Mouse (Mus musculus) lung, embryonic 15.5 days (tissue): ENCODE data around the gene Defb20. TPM values are rescaled to one million over a fixed set of nuclear protein-coding genes. Genes with fewer than 3 reads are reported as not detected.

Experiments
- ATAC-seq: fragments of 200-750 bp; cut with Nextera tagmentation; 2 replicates; pipeline ENCODE4 v1.8.0; 2017; ENCODE audit warnings: moderate number of reproducible peaks, borderline replicate concordance; ENCODE audit not compliant: low FRiP score, low TSS enrichment; ENCODE audit errors: extremely low read depth
- H3K27ac ChIP-seq: fragments of 300-500 bp; sonication (generic); 2 replicates; pipeline ENCODE4 v1.5.1; 2015; ENCODE audit warnings: moderate library complexity, mild to moderate bottlenecking, inconsistent platforms
- H3K27me3 ChIP-seq: fragments of 300-500 bp; sonication (generic); 2 replicates; pipeline ENCODE4 v1.6.1; 2015; ENCODE audit warnings: inconsistent platforms
- H3K36me3 ChIP-seq: fragments of 300-500 bp; sonication (generic); 2 replicates; pipeline ENCODE4 v1.6.1; 2015; ENCODE audit warnings: inconsistent platforms
- H3K4me1 ChIP-seq: fragments of 300-500 bp; sonication (generic); 2 replicates; pipeline ENCODE4 v1.6.1; 2015; ENCODE audit warnings: inconsistent platforms
- H3K4me2 ChIP-seq: fragments of 300-500 bp; sonication (generic); 2 replicates; pipeline ENCODE4 v1.6.1; 2015; ENCODE audit warnings: inconsistent platforms, mild to moderate bottlenecking, moderate library complexity
- H3K4me3 ChIP-seq: fragments of 300-500 bp; sonication (generic); 2 replicates; pipeline ENCODE4 v1.5.1; 2015; ENCODE audit warnings: mild to moderate bottlenecking, inconsistent platforms
- H3K9ac ChIP-seq: fragments of 300-500 bp; sonication (generic); 2 replicates; pipeline ENCODE4 v1.6.1; 2015; ENCODE audit warnings: inconsistent platforms
- H3K9me3 ChIP-seq: fragments of 300-500 bp; sonication (generic); 2 replicates; pipeline ENCODE4 v1.6.1; 2016; ENCODE audit warnings: inconsistent platforms
- WGBS: fragments of 180-500 bp; shearing (Covaris S2); methylation state at CpG from one replicate; pipeline ENCODE4 v1.1.7; 2015; 5-methylcytosine and 5-hydroxymethylcytosine counted together
- polyA plus RNA-seq: library from polyadenylated mRNA; unstranded; fragments of >200 nt; fragmentation: Nextera tagmentation; extraction: Ambion mirVana; gene quantifications from 2 replicates; pipeline ENCODE4 v1.2.1, GENCODE M21; 2015

Gene Defb20
- polyA plus RNA-seq, 1 experiment from 2014 or later = not detected

DNA sequence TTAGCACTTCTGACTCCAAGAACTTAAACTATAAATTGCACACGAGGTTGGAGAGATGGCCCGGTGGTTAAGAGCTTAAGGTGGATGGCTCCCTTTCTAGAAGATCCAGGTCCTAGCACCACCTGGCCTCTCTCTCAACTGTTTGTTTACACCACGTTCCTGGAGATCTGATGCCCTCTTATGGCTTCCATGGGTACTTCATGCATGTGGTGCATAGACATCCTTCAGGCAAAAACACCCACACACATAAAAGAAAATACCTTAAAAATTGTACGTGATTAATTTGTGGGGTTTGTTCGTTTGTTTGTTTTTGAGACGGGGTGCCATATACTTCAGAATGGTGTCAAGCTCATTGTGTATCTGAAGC, 24.0 kb downstream of the Defb20 start:
- WGBS = 73% methylated on average over 6 of the region's 6 CpGs
- H3K4me3 ChIP-seq = no peak overlapping the region
- no peak for ATAC-seq
- H3K4me1 ChIP-seq = no peaks in the 10 kb centered on the region
- H3K27ac ChIP-seq = no peak overlapping the region
- H3K27me3 ChIP-seq = no peaks in the 10 kb centered on the region
- no peaks in the 10 kb centered on the region for H3K36me3 ChIP-seq
- no peak overlapping the region for H3K9ac ChIP-seq
- H3K4me2 ChIP-seq = no peak overlapping the region
- no peaks in the 10 kb centered on the region for H3K9me3 ChIP-seq

DNA sequence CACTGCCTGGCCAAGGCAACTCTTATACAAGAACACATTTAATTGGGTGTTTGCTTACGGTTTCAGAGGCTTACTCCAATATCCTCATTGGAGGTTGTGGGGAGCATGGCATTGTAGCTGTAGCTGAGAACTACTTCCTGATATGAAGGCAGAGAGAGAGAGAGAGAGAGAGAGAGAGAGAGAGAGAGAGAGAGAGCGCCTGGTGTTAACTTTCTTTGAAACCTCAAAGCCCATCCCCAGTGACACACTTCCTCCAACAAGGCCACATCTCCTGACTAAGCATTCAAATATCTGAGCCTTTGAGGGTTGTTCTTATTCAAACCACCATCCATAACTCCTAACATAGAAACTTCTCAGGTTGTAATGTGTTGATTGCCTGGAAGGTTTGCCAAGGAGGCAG, 27.1 kb downstream of the Defb20 start:
- WGBS = 68% methylated on average over 2 of the region's 2 CpGs
- Histone ChIP-seq H3K27me3 (no peaks in the 10 kb centered on the region), H3K9me3 (no peaks in the 10 kb centered on the region), H3K36me3 (no peaks in the 10 kb centered on the region), H3K9ac (no peak overlapping the region), H3K4me3 (no peak overlapping the region), H3K4me1 (no peaks in the 10 kb centered on the region), H3K4me2 (no peak overlapping the region), H3K27ac (no peak overlapping the region)
- ATAC-seq = no peak

DNA sequence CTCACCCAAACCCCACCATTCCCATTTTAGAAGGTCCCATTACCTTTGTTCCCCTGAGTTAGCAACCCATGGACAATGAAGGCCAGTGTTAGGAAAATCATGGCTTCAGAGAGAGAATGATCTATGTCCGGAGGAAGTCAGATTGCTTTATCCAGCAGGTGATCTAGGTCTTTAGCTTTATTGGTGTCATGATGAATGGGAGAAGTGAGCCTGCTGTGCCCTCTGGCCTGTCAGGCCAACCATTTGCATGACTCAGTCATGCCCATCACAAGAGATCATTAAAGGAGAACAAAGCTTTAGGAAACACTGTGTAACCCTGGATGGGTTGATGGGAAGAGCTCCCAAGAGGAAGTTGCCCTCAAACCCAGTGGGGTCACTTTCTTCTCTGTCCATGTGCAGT, 34.7 kb downstream of the Defb20 start, which contains the start of gene Defb26:
Gene Defb26, minus strand, starts transcription at position 101 of the 400 bp plus-strand sequence.
- Histone ChIP-seq H3K27me3 (no peaks in the 10 kb centered on the region), H3K4me3 (no peak within 1 kb of the TSS), H3K27ac (no peak within 1 kb of the TSS), H3K4me2 (no peak within 1 kb of the TSS), H3K9me3 (no peaks in the 10 kb centered on the region), H3K9ac (no peak within 1 kb of the TSS), H3K36me3 (no peaks in the 10 kb centered on the region), H3K4me1 (no peaks in the 10 kb centered on the region)
- WGBS = 93% methylated on average over 1 of the region's 1 CpGs
- ATAC-seq = no peak

DNA sequence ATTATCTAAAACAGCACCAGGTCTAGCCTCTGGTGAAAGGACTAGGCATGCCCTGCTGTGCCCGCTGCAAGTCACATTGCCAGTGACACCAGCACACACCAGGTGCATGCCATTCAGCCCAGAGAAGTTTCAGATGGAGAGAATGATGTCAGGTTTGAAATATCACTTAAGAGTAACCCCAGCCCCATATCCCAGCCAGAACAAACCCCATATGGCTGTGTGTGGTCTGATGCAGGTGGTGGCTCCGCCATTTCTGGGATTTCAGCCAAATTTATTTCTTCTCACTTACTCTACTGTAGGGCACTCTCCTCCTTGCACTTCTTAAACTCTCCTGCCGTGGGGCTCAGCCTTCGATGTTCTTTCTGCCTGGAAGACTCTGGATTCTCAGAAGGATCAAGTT, 39.2 kb downstream of the Defb20 start:
- WGBS = 42% methylated on average over 4 of the region's 4 CpGs
- no peak for ATAC-seq

DNA sequence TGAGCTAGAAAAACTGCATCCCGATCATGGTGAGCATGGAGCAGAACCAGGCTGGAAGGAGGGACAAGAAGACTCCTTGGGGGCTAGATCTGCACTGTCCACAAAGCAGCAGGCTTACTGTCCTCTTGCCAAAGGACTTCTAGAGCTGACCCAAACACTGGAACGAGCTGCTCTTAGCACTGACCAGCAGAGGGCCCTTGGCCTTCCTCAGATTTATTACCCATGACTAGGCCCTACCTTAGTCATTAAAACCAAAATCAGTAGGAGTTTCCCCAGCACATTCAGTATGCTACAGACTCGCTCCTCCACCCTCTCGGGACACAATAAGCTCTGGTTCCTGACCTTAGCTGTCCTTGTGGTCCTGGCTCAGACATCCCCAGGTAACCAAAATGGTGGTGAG, 41.1 kb downstream of the Defb20 start, which contains the start of gene Defb28:
Gene Defb28, plus strand, starts transcription at position 275 of the 400 bp plus-strand sequence.
- Histone ChIP-seq H3K27ac (no peak within 1 kb of the TSS), H3K4me3 (no peak within 1 kb of the TSS), H3K9ac (no peak within 1 kb of the TSS), H3K36me3 (no peaks in the 10 kb centered on the region), H3K4me1 (no peaks in the 10 kb centered on the region), H3K4me2 (no peak within 1 kb of the TSS), H3K9me3 (no peaks in the 10 kb centered on the region), H3K27me3 (no peaks in the 10 kb centered on the region)
- 74% methylated on average over 4 of the region's 4 CpGs for WGBS
- ATAC-seq = no peak

More for the DNA sequence above, 39.2 kb downstream of the Defb20 start:
- H3K9me3 ChIP-seq = no peaks in the 10 kb centered on the region
- H3K36me3 ChIP-seq = no peaks in the 10 kb centered on the region
- no peak overlapping the region for H3K27ac ChIP-seq
- H3K9ac ChIP-seq = no peak overlapping the region
- H3K4me3 ChIP-seq = no peak overlapping the region
- no peaks in the 10 kb centered on the region for H3K27me3 ChIP-seq
- H3K4me1 ChIP-seq = no peaks in the 10 kb centered on the region
- no peak overlapping the region for H3K4me2 ChIP-seq

Other genes with a start within 250 kb of the Defb20 start
- gene Tbc1d20, start 183.2 kb upstream of the Defb20 start, polyA plus RNA-seq = 37.3 and 40.3 TPM in 2 replicates
- gene Rbck1, start 144.4 kb upstream of the Defb20 start, polyA plus RNA-seq = 89.7 and 94.4 TPM in 2 replicates
- gene Trib3, start 133.0 kb upstream of the Defb20 start, polyA plus RNA-seq = 4.1 and 5.0 TPM in 2 replicates
- gene Nrsn2, start 100.4 kb upstream of the Defb20 start, polyA plus RNA-seq = 0.14 and 0.36 TPM in 2 replicates
- 10.5 and 11.3 TPM in 2 replicates for gene Sox12, start 79.0 kb upstream of the Defb20 start, polyA plus RNA-seq
- 37.7 and 40.5 TPM in 2 replicates for gene Zcchc3, start 62.0 kb upstream of the Defb20 start, polyA plus RNA-seq
- 3.0 and 3.1 TPM in 2 replicates for gene 6820408C15Rik, start 61.5 kb upstream of the Defb20 start, polyA plus RNA-seq
- not detected in 2 replicates for gene Defb23, start 12.4 kb upstream of the Defb20 start, polyA plus RNA-seq
- gene Defb22, start 13.1 kb downstream of the Defb20 start, polyA plus RNA-seq = not detected in 2 replicates
- not detected in 2 replicates for gene Defb26, start 34.6 kb downstream of the Defb20 start, polyA plus RNA-seq
- gene Defb28, start 41.2 kb downstream of the Defb20 start, polyA plus RNA-seq = not detected in 2 replicates
- gene Defb29, start 63.0 kb downstream of the Defb20 start, polyA plus RNA-seq = not detected in 2 replicates
- not detected in 2 replicates for gene Gm17416, start 92.3 kb downstream of the Defb20 start, polyA plus RNA-seq
- gene Defb21, start 95.7 kb downstream of the Defb20 start, polyA plus RNA-seq = not detected in 2 replicates
- gene Defb19, start 103.2 kb downstream of the Defb20 start, polyA plus RNA-seq = not detected in 2 replicates
- not detected in 2 replicates for gene Defb45, start 122.3 kb downstream of the Defb20 start, polyA plus RNA-seq
- gene Defb36, start 127.3 kb downstream of the Defb20 start, polyA plus RNA-seq = not detected in 2 replicates
- 1.7 TPM in 1 of 2 replicates, not detected in the other for gene Defb25, start 146.0 kb downstream of the Defb20 start, polyA plus RNA-seq
- gene Rem1, start 149.9 kb downstream of the Defb20 start, polyA plus RNA-seq = 8.0 and 8.5 TPM in 2 replicates
- gene H13, start 192.4 kb downstream of the Defb20 start, polyA plus RNA-seq = 97.7 and 104 TPM in 2 replicates
- gene Mcts2, start 210.0 kb downstream of the Defb20 start, polyA plus RNA-seq = 27.1 and 28.5 TPM in 2 replicates